Mouse (Mus musculus): ENCODE results near the gene Ptpn13.

Gene Ptpn13

GRCm38 (mm10) chr5:103593575-103593974 is 168.6 kb downstream of the Ptpn13 start:
- no peak for DNase-seq (ENCODE audit: low spot score in 2 of 2)

GRCm38 (mm10) chr5:103595394-103596226 is 170.6 kb downstream of the Ptpn13 start:
- no peak for DNase-seq (ENCODE audit: low spot score in 2 of 2)

- DNase-seq (ENCODE audit: low spot score in 2 of 2) = no peak
Measured at GRCm38 (mm10) chr5:103596467-103597146, 171.6 kb downstream of the Ptpn13 start.

GRCm38 (mm10) chr5:103597604-103598003 is 172.6 kb downstream of the Ptpn13 start:
- no peak for DNase-seq (ENCODE audit: low spot score in 2 of 2)

- no peak for DNase-seq (ENCODE audit: low spot score in 2 of 2)
Measured at GRCm38 (mm10) chr5:103598264-103598663, 173.3 kb downstream of the Ptpn13 start.

GRCm38 (mm10) chr5:103598881-103599280 is 173.9 kb downstream of the Ptpn13 start:
- no peak for DNase-seq (ENCODE audit: low spot score in 2 of 2)

- no peak for DNase-seq (ENCODE audit: low spot score in 2 of 2)
Measured at GRCm38 (mm10) chr5:103603115-103603893, 178.3 kb downstream of the Ptpn13 start.

GRCm38 (mm10) chr5:103605707-103606106 is 180.7 kb downstream of the Ptpn13 start:
- no peak for DNase-seq (ENCODE audit: low spot score in 2 of 2)

DNA sequence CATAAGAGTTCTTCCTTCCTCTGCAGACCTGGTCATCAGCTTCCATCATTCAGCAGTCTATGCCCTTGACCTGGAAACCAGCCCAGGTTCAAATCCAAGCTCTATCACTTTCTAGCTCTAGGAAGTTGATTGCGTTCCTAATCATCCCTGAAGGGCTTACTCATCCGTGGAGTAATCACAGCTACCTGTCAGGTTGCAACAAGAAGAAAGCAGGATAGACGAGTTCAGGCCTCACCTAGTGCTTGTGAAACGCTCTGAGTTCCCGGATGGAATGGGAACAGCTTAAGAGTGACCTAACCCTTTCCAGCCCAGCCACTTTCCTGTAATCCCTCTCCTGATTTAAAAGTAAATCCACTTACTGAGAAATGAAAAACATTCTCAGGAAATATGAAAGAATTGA is 185.2 kb downstream of the Ptpn13 start:
- no peak for DNase-seq (ENCODE audit: low spot score in 2 of 2)

DNA sequence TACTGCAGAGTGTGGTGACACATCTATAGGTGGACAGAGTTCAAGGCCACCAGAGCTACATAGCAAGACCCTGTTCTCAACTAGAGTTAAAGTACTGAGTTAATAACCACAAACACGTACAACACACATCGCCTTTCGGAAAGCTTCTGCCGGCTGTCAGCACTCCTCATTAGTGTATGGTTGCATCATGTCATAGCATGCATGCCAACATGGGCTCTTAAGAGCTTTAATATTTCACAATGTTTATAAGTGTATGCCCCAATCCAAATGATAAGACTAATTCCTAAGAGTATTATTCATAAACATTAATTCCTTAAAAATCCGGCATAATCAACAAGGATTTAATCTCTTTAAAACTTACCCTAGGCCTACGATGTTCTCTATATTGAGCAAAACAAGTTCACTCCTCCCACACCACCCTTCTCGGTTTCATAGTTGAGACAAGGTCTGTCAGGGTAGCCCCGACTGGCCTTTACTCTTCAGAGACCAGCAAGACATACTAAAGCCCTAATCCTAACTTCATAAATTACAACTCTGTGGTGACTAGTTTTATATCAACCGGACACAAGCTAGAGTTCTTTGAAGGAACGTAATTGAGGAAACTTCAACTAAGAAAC is 186.0 kb downstream of the Ptpn13 start:
- no peak for DNase-seq (ENCODE audit: low spot score in 2 of 2)

GRCm38 (mm10) chr5:103612316-103612715 is 187.3 kb downstream of the Ptpn13 start:
- DNase-seq (ENCODE audit: low spot score in 2 of 2) = no peak

- DNase-seq (ENCODE audit: low spot score in 2 of 2) = no peak
Measured at GRCm38 (mm10) chr5:103614356-103614755, 189.4 kb downstream of the Ptpn13 start.

DNA sequence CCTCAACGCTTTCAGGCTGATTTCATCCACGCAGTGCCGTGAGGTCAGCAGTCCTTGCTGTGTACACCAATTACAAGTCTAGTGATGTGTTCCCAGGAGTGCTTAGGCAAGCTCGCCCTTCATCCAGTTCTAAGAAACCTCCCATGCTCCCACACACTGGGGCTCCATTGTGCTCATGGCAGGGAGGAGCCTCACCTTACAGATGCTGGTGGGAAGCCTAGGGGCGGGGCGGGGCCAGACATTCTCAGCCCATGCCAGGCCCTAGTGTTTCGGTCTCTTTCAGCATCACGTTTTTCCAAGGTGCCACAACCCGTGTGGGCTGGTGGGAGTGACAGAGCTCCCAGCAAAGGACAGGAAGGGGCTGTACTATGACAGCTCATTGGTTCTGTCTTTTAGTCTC is 192.2 kb downstream of the Ptpn13 start:
- no peak for DNase-seq (ENCODE audit: low spot score in 2 of 2)

- no peak for DNase-seq (ENCODE audit: low spot score in 2 of 2)
Measured at GRCm38 (mm10) chr5:103620301-103620973, 195.4 kb downstream of the Ptpn13 start.

DNA sequence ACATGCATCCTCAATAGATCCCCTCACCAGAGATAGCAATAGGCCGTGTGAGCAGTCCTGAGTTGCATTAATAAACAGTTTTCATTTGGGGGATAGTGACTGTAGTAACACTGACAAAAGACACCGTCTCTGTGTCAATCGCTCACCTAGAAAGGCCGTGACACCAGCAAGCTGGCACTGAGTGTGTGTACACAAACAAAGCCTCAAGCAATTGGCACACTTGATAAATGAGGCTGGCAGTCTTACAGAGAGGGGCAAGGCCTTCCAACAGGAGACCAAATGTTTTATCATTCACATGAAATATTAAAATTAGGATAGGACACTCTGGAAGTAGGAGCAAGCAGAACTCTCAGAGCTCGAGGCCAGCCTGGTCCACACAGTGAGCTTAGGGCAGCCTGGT is 197.3 kb downstream of the Ptpn13 start:
- DNase-seq (ENCODE audit: low spot score in 2 of 2) = no peak

DNA sequence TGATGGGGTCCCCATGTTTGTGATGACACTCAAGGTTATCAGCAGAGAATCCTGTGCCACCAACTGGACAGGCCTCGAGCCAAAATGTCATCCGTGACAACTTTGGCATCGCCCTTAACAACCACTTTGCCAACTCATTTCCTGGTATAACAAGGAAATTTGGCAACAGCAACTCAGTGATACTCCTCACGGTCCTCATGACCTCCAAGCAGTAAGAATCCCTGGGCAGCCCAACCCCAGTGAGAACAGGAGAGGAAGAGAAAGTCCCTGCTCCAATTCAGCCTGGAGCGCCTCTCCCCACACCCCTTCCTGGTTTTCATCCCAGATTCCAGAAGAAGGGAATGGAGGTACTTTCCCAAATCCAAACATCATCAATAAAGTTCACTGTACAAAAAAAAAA is 199.8 kb downstream of the Ptpn13 start:
- DNase-seq (ENCODE audit: low spot score in 2 of 2) = no peak

GRCm38 (mm10) chr5:103628499-103628898 is 203.5 kb downstream of the Ptpn13 start:
- no peak for DNase-seq (ENCODE audit: low spot score in 2 of 2)

DNA sequence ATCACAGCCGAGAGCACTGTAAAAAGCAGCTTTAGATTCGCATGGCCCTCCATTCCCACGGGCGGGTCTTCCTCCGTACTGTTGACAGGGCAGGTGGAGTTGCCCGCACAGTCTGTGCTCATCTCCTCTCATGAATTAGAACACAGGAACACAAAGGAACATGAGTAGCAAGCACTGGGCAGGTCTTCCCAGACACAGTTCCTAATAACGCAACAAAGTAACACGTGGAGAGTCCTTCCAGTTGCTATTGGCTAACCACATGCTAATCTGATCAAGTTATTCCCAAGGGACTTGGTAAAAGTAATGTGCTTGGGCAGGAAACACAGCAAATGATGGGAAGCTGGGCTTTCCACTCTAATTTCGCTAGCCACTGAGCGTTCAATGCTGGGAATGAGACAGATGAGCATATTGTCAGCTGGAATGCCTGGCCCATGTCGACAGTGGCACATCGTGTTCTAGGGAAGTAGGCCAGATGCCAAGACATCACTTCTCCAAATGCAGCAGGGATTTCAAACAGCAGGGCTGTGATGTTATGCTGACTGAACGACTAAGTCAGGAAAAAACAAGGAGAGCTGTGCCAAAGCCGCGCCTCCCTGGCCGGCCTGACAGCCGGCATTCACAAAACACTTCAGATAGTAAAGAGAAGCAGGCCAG is 204.2 kb downstream of the Ptpn13 start, which contains the start of gene Slc10a6:
TSS of gene Slc10a6 (minus strand) at position 293 of the 654 bp plus-strand sequence.
- DNase-seq (ENCODE audit: low spot score in 2 of 2) = peak; percentile 75 to 85

DNA sequence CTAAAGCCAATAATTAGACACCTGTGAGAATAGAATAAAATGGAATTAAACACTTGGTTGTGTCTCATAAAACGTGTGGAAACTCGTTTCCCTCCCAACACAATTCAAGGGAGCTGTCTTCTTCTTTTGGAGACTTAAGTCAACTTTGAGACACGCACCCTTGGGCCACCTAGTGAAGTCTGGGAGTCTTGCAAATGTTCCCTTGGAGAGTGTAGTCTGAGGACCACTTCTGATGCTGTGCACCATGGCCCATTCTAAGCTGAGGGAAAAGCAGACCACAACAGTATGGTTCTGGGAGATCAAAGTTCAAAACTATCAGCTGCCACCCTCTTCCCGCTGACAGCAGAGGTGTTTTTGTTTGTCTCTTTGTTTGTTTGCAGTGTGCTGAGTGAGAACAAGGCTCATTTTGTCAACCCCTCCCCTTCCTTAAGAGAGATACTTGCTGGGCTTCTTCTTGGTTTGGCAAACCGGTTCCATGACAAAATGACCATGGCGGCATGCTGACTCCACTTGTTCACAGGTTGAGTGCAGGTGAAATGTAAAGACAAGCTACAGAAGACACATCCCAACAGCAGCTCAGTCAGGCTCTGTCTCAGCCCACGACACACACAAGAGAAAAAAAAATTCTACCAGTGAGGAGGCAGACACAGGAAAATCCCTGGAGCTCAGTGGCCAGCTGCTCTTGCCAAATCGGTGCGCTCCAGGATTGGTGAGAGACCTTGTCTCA is 205.0 kb downstream of the Ptpn13 start:
- no peak for DNase-seq (ENCODE audit: low spot score in 2 of 2)

DNA sequence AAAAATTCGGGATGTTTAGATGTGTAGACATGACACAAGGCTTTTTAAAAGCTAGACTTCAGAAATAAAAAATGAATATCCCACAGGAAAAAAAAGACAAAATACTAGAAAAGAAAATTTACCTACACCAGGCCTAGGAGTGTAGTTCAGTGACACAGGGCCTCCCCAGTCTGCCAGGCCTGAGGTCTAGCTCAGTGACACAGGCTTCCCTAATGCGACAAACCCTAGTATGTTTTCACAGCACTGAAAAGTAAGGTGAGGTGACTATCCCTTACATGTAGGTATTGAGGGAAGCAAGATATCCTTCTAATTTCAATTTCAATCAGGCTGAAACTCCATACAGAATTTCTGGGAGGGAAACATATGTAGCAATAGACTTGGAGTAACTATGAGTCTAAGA is 212.2 kb downstream of the Ptpn13 start:
- no peak for DNase-seq (ENCODE audit: low spot score in 2 of 2)

Measured in right cerebral cortex, postnatal 10 days (tissue).